Mouse (Mus musculus) heart, postnatal 36 days (tissue): ENCODE measurements around the gene Xcl1. TPM values are rescaled to one million over a fixed set of nuclear protein-coding genes. Genes with fewer than 3 reads are reported as not detected.
A peak's percentile ranks its signal among the peaks of the same experiment; 100 is the strongest.

Experiments
- DNase-seq, 2 experiments: peaks; one replicate each; pipeline ENCODE4 v3.0.0; 2021 to 2022
- intact Hi-C: fragments of 180-260 bp; cut with DNase I; formaldehyde crosslinking; loops from one replicate; pipeline ENCODE4 v1.15.1; 2025
- total RNA-seq, 2 experiments: library from RNA; stranded (reverse); gene quantifications; 2 replicates each; pipeline ENCODE4 v1.2.3; 2021

Xcl1 gene
- total RNA-seq, 2 experiments from 2014 or later, result not detected

- no peak for DNase-seq
- intact Hi-C loops, result no loop called here
Measured at GRCm38 (mm10) chr1:164926534-164927160, 8.7 kb downstream of the Xcl1 start.

- intact Hi-C loops, result loop anchor here (2.0 kb wide), 4 partner anchors 214 to 588 kb away; no protein-coding TSS in a partner anchor
- DNase-seq, result peak; percentile 55 to 65
Measured at GRCm38 (mm10) chr1:164905047-164905446, 30.3 kb downstream of the Xcl1 start.

- DNase-seq, result peak; percentile 10 to 28
- intact Hi-C loops, result loop anchor here (5.0 kb wide), 1 partner anchor 218 kb away; no protein-coding TSS in a partner anchor
Measured at GRCm38 (mm10) chr1:164900696-164901095, 34.6 kb downstream of the Xcl1 start.

GRCm38 (mm10) chr1:164900226-164900625, 35.1 kb downstream of the Xcl1 start:
- intact Hi-C loops, result loop anchor here (5.0 kb wide), 1 partner anchor 218 kb away; no protein-coding TSS in a partner anchor
- DNase-seq, result peak; percentile 19 to 21

GRCm38 (mm10) chr1:164899506-164899905, 35.8 kb downstream of the Xcl1 start:
- DNase-seq, result peak; percentile 22 to 31
- intact Hi-C loops, result no loop called here

GRCm38 (mm10) chr1:164898846-164899351, 36.4 kb downstream of the Xcl1 start:
- peak; percentile 74 to 81 for DNase-seq
- intact Hi-C loops, result no loop called here

- DNase-seq, result no peak
- intact Hi-C loops, result loop anchor here (2.0 kb wide), 1 partner anchor 126 kb away; no protein-coding TSS in a partner anchor
Measured at GRCm38 (mm10) chr1:164897163-164897817, 38.0 kb downstream of the Xcl1 start.

GRCm38 (mm10) chr1:164896211-164897145, 38.8 kb downstream of the Xcl1 start:
- intact Hi-C loops, result loop anchor here (2.0 kb wide), 1 partner anchor 126 kb away; no protein-coding TSS in a partner anchor

GRCm38 (mm10) chr1:164895806-164896205, 39.5 kb downstream of the Xcl1 start:
- intact Hi-C loops, result loop anchor here (2.0 kb wide), 1 partner anchor 125 kb away; no protein-coding TSS in a partner anchor
- no peak for DNase-seq

More at GRCm38 (mm10) chr1:164896211-164897145, 38.8 kb downstream of the Xcl1 start:
- peak; percentile 15 to 56 for DNase-seq

- intact Hi-C loops, result no loop called here
- DNase-seq, result no peak
Measured at GRCm38 (mm10) chr1:164890366-164890765, 45.0 kb downstream of the Xcl1 start.

GRCm38 (mm10) chr1:164888563-164888962, 46.8 kb downstream of the Xcl1 start:
- intact Hi-C loops, result no loop called here
- no peak for DNase-seq

GRCm38 (mm10) chr1:164887775-164888174, 47.6 kb downstream of the Xcl1 start:
- intact Hi-C loops, result no loop called here
- DNase-seq, result no peak

GRCm38 (mm10) chr1:164881891-164882290, 53.4 kb downstream of the Xcl1 start:
- intact Hi-C loops, result no loop called here
- no peak for DNase-seq

Other genes with a start within 250 kb of the Xcl1 start
- 100 to 1,000 TPM; 109 TPM for gene Dpt, start 138.9 kb downstream of the Xcl1 start, total RNA-seq
- not detected for gene Tbx19, start 225.2 kb upstream of the Xcl1 start, total RNA-seq